Mouse (Mus musculus) forelimb bud, embryonic 11.5 days (tissue): ENCODE data around the gene Spred1.
A peak's percentile ranks its signal among the peaks of the same experiment; 100 is the strongest.

Source experiments
- DNase-seq: peaks from one replicate; pipeline ENCODE4 v3.0.0-alpha.2; 2012; ENCODE audit warnings: low read depth, low spot score

Spred1 gene

GRCm38 (mm10) chr2:117176937-117177336, 55.8 kb downstream of the Spred1 start:
- no peak for DNase-seq

GRCm38 (mm10) chr2:117180250-117180885, 59.2 kb downstream of the Spred1 start:
- peak; percentile 82 for DNase-seq

GRCm38 (mm10) chr2:117185587-117185986, 64.4 kb downstream of the Spred1 start:
- no peak for DNase-seq

- DNase-seq = no peak
Observed at GRCm38 (mm10) chr2:117190915-117191314, 69.7 kb downstream of the Spred1 start.

- no peak for DNase-seq
Observed at GRCm38 (mm10) chr2:117194309-117194708, 73.1 kb downstream of the Spred1 start.

GRCm38 (mm10) chr2:117195151-117195550, 74.0 kb downstream of the Spred1 start:
- no peak for DNase-seq

- DNase-seq = no peak
Observed at GRCm38 (mm10) chr2:117195578-117195977, 74.4 kb downstream of the Spred1 start.

- DNase-seq = no peak
Observed at GRCm38 (mm10) chr2:117200869-117201338, 79.7 kb downstream of the Spred1 start.

- no peak for DNase-seq
Observed at GRCm38 (mm10) chr2:117203350-117203749, 82.2 kb downstream of the Spred1 start.

GRCm38 (mm10) chr2:117204534-117204933, 83.4 kb downstream of the Spred1 start:
- DNase-seq = no peak

GRCm38 (mm10) chr2:117205066-117205465, 83.9 kb downstream of the Spred1 start:
- DNase-seq = no peak

GRCm38 (mm10) chr2:117210416-117211085, 89.4 kb downstream of the Spred1 start:
- DNase-seq = peak; percentile 78

- DNase-seq = no peak
Observed at GRCm38 (mm10) chr2:117216152-117216551, 95.0 kb downstream of the Spred1 start.

- peak; percentile 28 for DNase-seq
Observed at GRCm38 (mm10) chr2:117217695-117218216, 96.6 kb downstream of the Spred1 start.

GRCm38 (mm10) chr2:117219536-117219935, 98.4 kb downstream of the Spred1 start:
- DNase-seq = no peak

- no peak for DNase-seq
Observed at GRCm38 (mm10) chr2:117222651-117223050, 101.5 kb downstream of the Spred1 start.

- no peak for DNase-seq
Observed at GRCm38 (mm10) chr2:117228601-117229125, 107.5 kb downstream of the Spred1 start.

GRCm38 (mm10) chr2:117230261-117230660, 109.1 kb downstream of the Spred1 start:
- DNase-seq = no peak

- DNase-seq = peak; percentile 84
Observed at GRCm38 (mm10) chr2:117231257-117231656, 110.1 kb downstream of the Spred1 start.
